Mouse (Mus musculus): ENCODE results near the gene Kpna7.
"Not testable (repeated sequence)": the region's sequence is repeated elsewhere in the genome, so short reads cannot be mapped to it uniquely, and the experiment has no call there.

Gene Kpna7

DNA sequence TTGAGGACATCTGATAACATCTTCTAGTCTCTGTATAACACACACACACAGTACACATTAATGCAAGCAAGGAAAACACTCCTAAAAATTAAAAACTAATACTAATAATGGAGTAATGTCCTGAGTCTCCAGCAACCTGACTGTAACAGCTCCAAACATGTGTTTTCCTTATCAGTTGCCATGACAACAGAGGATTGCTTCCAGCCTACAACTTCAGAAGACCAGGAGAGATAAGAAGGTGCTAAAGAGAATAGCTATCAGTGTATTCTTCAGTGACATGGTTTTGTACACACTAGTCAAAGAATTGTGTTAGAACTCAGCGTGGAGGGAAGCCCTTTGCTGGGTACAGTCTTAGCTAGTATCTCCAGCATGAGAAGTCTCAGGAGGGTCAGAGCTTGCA lies 63.1 kb downstream of the Kpna7 start:
- DNase-seq (ENCODE audit: low read depth, low spot score) = not testable (repeated sequence)

DNA sequence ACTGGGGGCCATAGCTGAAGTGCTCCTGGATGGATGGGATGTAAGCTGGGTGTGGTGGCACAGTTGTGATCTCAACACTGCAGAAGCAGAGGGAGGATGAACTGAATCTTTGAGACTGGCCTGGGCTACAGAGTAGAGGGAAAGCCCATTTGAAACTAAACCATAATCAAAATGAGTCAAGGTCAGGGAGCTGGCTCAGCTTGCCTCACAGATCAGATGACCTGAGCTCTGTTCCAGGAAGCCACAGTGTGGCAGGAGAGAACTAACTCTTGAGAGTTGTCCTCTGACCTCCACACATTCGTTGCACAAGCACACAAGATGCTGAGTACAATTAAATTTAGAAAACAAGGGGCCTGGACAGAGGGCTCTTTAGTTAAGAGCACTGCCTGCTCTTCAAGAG lies 63.6 kb downstream of the Kpna7 start:
- DNase-seq (ENCODE audit: low read depth, low spot score) = not testable (repeated sequence)

DNA sequence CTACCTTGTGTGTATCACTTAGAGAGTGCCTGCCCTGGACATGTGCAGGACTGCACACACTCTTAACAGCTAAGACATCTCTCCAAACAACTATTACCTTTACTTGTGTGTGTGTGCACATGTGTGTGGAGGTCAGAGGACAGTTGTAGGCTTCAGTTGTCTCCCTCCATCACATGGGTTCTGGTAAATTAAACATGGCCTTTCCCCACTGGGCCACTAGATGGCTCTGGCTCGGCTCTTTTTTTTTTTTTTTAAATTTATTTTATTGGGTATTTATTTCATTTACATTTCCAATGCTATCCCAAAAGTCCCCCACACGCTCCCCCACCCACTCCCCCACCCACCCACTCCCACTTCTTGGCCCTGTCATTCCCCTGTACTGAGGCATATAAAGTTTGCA lies 67.1 kb downstream of the Kpna7 start:
- DNase-seq (ENCODE audit: low read depth, low spot score) = not testable (repeated sequence)

DNA sequence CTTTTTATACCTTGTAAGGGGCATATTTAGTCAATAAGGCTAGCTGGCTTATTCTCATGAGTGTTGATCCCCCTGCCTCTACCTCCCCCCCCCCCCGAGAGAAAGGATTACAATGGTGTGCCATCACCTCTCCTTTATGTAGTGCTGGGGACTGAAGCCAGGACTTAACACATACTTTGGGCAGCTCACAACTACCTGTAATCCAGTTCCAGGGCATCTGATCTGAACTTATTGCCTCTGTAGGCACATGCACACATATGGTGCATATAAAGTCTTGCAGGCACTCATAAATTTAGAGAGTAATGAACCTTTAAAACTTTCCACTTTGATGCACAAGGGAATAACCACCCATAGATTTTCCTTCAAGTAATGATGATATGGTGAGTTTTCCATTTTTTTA lies 69.6 kb downstream of the Kpna7 start:
- no peak for DNase-seq (ENCODE audit: low read depth, low spot score)

DNA sequence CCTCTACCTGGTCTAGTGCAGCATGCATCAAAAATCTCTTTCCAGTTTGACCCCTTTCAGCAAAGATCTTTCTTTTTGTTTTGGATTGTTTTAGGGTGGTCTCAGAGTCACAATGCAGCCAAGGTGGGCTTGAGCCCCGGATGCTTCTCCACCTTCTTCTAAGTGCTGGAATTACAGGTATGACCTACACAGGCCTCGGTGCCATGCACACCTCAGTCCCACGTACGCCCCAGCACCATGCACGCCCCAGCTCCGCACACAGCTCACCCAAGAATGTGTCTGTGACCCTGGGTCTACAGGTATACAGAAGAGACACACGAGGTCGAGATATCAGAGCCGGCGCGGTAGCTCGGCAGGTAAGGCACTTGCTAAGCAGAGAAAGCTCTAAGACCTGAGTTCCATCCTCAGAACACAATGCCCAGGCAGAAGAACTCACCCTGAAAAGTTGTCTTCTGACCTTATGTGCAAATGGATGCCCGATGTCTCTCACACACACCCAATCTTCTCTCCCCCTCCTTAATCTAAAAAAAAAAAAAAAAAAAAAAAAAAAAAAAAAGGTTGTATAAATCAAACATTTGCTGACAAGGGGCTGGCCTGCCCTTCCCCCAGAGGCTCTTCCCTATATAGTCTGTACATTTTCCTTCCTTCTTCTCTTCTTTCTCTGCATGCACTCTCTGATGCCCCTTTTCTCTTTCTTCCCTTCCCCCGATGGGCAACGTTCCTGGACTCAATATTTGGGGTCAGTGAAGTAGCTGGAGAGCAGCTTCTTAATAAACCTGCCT lies 74.8 kb downstream of the Kpna7 start:
- no peak for DNase-seq (ENCODE audit: low read depth, low spot score)

DNA sequence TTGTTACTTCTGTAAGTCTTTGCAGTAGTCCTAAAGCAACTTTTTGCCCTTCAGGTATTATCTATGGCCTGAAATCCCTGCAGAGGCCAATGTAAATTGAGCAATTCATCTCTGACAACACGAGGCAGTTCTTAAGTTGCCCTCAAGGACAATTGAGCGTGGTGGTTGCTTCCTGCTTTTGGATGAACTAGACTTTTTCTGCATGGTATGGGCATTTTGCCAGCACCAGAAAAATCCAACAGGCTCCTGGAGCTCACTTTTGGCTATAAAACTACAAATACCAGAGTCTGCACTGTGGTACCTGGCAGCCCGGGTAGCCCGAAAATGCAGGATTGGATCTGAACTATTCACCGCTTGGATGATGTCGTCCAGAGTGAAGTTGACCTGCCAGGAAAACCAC lies 78.2 kb downstream of the Kpna7 start:
- DNase-seq (ENCODE audit: low read depth, low spot score) = no peak

DNA sequence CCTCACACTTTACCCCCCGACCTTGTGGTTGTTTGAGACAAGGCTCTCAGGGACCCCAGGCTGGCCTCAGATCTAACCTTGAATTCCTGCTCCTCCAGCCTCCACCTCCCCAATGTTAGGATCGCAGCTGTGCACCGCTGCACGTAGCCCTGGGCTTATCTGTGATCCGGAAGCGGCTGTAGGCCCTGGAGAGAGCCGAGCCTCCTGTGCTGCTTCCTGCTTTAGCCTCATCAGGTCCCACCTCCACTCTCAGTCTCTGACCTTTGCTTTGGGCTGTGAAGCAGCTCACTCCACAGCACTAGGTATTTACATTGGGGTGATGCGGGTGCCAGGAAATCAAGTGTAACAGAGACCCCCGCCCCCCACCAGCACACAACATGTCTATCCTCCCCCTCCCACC lies 79.3 kb downstream of the Kpna7 start:
- no peak for DNase-seq (ENCODE audit: low read depth, low spot score)

DNA sequence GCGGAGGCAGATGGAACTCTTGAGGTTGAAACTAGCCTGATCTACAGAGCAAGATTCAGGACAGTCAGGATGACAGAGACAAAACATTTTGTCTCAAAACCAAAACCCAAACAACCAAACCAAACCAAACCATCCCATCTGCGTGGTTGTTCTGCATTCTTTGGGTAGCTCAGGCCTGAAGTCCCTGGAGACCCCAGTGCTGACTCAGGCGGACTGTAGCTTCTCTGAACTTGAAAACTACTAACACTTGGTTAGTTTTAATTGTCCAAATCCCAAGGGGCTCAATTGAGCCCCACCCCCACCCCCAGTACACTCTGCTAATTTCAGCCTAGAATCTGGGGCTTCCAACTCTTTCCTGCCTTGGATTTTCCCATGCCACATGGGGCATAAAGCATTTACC lies 80.5 kb downstream of the Kpna7 start:
- no peak for DNase-seq (ENCODE audit: low read depth, low spot score)

DNA sequence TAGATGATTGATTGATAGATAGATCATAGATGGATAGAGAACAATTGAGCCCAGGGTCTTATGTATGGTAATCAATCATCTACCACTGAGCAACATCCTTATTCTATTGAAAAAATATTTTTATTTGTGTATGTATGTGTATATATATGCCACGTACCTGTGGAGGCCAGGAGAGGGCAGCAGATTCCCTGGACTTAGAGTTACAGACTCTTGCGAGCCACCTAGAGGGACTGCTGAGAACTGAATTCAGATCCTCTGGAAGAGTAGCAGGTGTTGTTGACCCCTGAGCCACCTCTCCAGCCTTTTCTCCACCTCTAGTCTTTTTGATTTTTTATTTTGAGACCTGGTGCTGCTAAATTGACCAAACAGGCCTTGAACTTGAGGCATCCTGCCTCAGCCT lies 85.3 kb downstream of the Kpna7 start:
- peak; percentile 13 for DNase-seq (ENCODE audit: low read depth, low spot score)

DNA sequence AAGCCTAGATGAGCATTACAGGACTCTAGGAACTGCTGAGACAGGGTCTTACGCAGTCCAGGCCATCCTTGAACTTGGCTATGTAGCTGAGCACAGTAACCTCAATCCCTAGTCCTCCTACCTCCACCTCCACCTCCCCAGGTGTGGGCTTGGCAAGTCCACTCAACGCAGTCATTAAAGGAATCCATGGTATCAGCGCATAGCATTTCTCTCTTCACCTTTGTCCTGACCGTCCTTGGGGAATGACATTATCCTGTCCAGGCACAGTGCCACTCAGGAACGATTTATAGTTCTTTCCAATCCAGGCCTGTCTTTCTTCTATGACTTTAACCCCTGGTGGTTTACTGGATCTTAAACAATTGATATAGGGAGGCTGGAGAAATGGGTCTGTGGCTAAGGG lies 93.3 kb downstream of the Kpna7 start:
- DNase-seq (ENCODE audit: low read depth, low spot score) = no peak

DNA sequence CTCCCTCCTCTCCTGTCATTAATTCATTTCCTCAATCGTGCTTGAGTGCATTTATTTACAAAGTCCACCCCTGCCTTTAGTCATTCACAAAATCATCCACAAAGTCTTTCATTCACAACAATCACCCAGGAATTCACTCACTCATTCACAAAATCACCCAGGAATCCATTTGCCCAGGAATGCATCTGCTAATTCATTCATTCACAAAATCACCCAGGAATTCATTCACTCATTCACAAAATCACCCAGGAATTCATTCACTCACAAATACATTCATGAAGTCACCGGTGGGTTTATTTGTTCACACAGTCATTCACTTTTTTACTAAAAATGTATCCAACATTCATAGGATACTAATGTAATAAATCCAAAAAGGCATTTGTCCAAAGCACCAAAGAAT lies 93.8 kb downstream of the Kpna7 start:
- no peak for DNase-seq (ENCODE audit: low read depth, low spot score)

DNA sequence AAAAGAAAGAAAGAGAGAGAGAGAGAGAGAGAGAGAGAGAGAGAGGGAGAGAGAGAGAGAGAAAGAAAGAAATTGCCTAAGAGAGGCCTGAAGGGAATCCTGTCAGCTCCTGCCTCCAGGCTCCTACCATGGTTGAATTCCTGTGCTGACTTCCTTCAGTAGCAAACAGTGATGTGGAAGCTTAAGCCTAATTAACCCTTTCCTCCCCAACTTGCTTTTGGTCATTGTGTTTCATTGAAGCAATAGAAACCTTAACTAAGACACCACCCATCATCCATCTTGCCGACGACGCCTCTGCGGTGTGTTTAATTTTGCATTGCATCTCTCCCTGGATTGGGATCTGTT lies 94.8 kb downstream of the Kpna7 start:
- DNase-seq (ENCODE audit: low read depth, low spot score) = no peak

DNA sequence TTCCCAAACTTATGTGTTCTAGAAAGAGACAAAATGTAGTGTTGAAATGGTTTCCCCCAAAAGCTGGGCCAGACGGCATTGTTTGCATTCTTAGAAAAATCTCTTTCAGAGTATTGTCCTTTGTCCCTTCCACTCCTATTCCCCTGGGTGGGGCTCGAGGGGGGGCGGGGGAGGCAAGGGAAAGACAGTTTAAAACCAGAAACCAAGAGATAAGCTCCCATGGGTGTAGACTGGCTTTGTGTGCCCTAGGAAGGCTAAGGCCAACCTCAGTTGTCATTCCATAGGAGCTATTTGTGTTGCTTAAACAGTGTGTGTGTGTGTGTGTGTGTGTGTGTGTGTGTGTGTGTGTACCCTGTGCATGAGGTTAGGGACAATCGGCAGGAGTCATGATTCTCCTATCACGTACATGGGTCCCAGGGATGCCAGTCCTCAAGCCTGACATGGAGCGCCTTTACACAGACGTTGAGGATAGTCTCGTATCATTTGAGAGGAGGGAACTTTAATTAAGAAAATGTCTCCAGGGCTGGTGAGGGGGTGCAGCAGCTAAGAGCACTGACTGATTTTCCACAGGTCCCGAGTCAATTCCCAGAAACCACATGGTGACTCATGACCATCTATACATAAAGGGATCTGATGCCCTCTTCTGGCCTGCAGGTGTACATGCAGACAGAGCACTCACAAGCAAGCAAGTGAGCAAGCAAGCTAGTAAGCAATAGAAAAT lies 95.3 kb downstream of the Kpna7 start:
- DNase-seq (ENCODE audit: low read depth, low spot score) = no peak

DNA sequence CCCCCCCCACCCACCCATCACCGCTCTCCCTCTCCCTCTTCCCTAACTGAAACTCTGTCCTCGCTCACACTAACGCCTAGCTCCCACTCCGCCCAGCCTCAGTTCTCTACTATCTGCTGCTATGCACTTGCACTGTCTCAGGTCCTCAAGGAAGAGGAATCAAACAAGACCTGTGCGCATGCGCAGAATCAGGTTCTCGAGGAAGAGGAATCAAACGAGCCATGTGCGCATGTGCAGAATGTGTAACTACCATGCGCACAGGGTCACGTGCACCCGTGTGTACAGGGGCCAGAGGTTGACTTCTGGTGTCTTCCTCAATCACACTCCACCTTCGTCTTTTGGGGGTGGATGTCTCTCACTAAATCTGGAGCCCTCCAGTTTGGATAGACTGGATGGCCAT lies 96.3 kb downstream of the Kpna7 start:
- no peak for DNase-seq (ENCODE audit: low read depth, low spot score)

DNA sequence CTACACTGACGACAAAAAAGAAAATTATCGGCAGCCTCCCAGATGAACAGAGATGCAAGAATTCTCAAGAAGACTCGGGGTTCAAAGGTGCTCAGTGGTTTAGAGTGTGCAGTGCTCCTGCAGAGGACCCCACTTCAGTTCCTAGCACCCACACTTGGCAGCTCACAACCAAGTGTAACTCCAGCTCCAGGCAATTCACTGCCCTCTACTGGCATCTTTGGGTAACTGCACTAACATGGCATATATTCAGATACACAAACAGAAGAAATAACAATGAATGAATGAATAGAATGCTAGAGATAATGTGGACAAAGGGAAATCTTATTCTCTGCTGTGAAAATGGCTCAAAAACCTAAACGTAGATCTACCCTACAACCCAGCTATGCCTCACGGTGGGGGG lies 99.0 kb downstream of the Kpna7 start:
- no peak for DNase-seq (ENCODE audit: low read depth, low spot score)

DNA sequence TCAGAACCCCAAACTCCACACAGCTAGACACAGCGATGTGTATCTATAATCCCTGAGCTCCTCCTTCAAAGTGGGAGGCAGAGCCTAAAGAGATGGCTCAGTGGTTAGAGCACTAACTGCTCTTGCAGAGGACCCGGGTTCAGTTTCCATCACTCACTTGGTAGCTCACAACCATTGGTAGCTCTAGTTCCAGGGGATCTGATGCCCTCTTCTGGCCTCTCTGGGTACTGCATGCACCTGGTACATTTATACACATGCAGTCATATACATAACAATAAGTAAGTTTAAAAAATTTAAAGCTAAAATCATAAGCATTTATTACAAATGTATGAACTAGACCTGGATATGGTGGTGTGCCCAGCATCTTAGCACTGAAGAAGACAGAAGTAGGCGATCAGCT lies 100.6 kb downstream of the Kpna7 start:
- DNase-seq (ENCODE audit: low read depth, low spot score) = no peak

DNA sequence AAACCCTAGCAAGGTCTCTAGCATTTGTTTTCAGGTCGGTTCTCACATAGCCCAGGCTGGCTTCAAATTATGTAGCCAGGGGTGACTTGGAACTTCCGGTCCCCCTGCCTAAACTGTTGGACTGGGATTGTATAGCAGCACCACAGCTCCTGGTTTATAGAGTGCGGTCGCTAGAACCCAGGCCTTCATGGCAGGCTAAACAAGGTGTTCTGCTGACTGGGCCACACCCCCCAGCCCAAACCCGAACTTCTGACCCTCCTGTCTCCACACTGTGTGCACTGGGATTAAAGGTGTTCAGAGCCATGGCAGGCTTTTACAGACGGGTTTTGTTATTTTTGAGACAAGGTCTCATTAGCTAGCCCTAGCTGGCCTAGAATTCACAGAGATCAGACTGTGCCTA lies 104.7 kb downstream of the Kpna7 start:
- DNase-seq (ENCODE audit: low read depth, low spot score) = no peak

DNA sequence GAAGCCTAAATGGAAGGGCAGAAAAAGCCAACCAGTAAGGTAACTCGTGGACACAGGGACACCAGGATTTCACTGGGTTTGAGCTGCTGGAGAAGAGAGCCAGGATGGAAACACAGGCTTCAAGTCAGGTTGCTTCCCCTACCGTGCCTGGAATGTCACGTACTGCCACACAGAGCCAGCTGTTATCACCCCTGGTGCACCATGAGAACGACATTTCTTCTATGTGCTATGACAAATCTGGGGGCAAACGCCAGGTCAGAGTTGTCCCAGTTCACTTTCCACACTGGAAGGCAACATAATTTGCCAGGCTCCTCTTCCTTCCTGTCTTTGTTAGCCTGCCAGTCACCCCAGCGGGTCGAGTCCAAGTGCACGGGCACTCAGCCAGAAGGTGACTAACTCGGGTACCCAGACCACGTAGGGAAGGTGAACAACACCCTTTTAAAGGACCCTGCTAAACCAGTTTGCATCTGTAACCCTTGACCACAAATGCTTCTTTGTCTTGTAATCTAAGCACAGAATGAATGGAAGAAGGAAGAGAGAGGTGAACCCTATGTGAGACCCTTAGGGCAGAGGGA lies 105.2 kb downstream of the Kpna7 start:
- no peak for DNase-seq (ENCODE audit: low read depth, low spot score)

DNA sequence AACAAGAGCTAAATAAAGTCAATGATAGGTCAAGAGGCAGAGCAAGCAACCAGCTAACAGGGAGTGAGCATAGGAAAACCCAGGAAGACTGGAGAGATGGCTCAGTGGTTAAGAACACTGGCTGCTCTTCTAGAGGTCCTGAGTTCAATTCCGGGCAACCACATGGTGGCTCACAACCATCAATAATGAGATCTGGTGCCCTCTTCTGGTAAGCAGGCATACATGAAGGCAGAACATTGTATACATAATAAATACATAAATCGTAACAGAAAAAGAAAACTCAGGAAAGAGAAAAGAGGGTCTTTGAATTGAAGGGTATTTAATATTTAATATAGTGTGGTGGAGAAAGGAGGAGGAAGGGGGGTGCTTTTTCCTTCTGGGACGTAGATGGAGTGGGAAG lies 112.6 kb downstream of the Kpna7 start:
- no peak for DNase-seq (ENCODE audit: low read depth, low spot score)

DNA sequence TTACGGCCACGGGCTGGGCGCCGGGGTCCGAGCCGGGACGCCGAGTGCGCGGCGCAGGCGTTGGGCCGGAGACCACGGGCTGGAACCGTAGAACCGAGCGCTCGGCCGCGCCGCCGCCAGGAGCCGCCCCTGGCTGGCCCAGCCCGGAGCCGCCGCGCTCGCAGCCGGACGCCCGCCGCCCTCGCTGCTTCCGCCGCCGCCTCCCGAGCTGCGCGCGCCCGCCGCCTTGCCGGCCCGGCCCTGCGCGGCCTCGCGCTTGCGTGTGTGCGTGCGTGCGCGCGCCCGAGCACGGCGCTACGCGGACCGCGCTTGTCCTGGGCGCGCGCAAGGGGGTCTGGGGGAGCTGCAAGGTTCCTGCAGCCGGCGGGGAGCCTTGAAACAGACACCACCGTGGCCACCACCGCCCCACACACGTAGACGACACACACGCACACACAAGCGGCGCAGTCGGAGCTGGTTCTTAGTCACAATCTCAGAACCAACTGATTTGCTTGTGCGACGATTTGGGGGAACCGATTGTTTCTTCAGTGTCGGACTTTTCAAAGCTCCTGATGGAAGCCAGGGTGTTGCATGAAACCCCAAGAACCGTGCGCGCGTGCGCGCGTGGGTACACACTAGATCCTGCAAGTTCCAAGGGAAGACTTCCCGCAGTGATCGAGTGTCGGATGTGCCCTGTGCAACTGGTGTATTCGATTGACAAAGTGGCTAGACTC lies 118.0 kb downstream of the Kpna7 start, which contains the start of gene Smurf1:
Gene Smurf1 (minus strand): TSS at position 209 of the 713 bp plus-strand sequence.
- DNase-seq (ENCODE audit: low read depth, low spot score) = peak; percentile 88

DNA sequence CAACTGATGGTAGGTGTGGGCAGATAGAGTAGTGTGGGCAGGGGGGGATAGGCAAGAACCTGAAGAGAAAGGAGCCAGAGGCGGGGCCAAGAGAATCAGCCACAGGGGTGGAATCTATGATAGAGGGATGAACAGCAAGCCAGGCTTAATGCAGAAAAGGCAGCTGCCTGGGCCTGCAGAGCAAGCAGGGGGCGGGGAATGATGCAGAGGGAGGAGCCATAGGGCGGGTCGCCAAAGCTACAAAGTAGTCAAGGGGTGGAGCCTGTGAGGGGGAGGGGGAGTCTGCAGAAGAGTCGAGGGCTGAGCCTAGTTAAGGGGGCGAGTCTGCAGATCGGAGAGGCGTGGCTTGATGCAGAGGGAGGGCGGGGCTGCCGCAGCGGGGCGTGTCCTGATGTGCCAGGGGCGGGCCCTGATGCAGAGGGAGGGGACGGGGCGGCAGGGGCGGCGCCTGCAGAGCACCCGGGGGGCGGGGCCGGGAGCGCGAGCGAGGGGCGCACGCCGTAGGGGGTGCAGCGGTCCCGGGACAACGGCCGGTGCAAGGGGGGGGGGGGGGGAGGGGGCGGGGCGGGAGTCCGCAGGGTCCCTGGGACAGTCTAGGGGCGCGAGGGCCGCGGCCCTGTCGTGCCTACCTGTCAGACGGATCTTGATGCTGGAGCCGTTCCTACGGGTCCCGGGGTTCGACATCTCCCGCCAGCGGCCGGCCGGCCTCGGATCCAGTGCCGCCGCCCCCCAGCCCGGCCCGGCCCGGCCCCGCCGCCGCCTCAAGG lies 118.8 kb downstream of the Kpna7 start:
- DNase-seq (ENCODE audit: low read depth, low spot score) = peak; percentile 85

DNA sequence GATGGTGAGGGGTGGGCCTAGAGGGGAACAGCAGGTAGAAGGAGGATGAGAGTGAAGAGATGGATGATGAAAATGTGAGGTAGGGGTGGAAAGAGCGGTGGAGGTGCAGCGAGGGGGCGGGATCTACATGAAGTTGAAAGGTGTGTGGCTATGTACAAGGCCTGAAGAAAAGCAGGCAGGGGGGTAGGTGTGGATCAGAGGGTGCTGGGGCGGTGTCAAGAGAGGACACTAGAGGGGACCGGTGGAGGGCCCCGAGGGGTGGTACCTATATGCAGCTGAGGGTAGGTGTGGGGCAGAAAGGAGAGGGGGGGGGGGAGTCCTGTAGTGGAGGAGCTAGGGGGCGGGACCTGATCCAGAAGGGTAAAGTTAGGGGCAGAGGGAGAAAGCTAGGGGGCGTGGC lies 119.4 kb downstream of the Kpna7 start:
- no peak for DNase-seq (ENCODE audit: low read depth, low spot score)

Measured in embryo, embryonic 11.5 days (tissue).